Mouse (Mus musculus): ENCODE measurements at regions not wholly inside any gene's neighbourhood (a gene's known extent, or its start where the extent isn't known, plus 50 kb on each side); places are given as distances from the start of the nearest gene placed in this dataset.

GRCm38 (mm10) chr17:45928903-45929477 is 103.2 kb downstream of the Vegfa start:
- DNase-seq: no peak

GRCm38 (mm10) chr17:45928013-45928412 is 104.2 kb downstream of the Vegfa start:
- no peak for DNase-seq

- DNase-seq: peak; percentile 95
Observed at GRCm38 (mm10) chr17:45925845-45926244, 106.3 kb downstream of the Vegfa start.

- DNase-seq: no peak
Observed at GRCm38 (mm10) chr17:45924595-45924994, 107.6 kb downstream of the Vegfa start.

GRCm38 (mm10) chr17:45923217-45923730 is 108.9 kb downstream of the Vegfa start:
- no peak for DNase-seq

- no peak for DNase-seq
Observed at GRCm38 (mm10) chr17:45917647-45918046, 114.5 kb downstream of the Vegfa start.

- no peak for DNase-seq
Observed at GRCm38 (mm10) chr17:45916937-45917336, 115.2 kb downstream of the Vegfa start.

- DNase-seq: no peak
Observed at GRCm38 (mm10) chr17:45914706-45915240, 117.4 kb downstream of the Vegfa start.

- DNase-seq: no peak
Observed at GRCm38 (mm10) chr17:45914237-45914636, 117.9 kb downstream of the Vegfa start.

GRCm38 (mm10) chr17:45913671-45914070 is 118.5 kb downstream of the Vegfa start:
- no peak for DNase-seq

GRCm38 (mm10) chr17:45912165-45912564 is 120.0 kb downstream of the Vegfa start:
- DNase-seq: peak; percentile 90

- peak; percentile 98 for DNase-seq
Observed at GRCm38 (mm10) chr17:45911201-45911731, 120.9 kb downstream of the Vegfa start.

GRCm38 (mm10) chr17:45910245-45910644 is 121.9 kb downstream of the Vegfa start:
- DNase-seq: peak; percentile 90

- DNase-seq: no peak
Observed at GRCm38 (mm10) chr17:45907587-45907986, 124.6 kb downstream of the Vegfa start.

- DNase-seq: peak; percentile 91
Observed at GRCm38 (mm10) chr17:45905596-45905995, 126.6 kb downstream of the Vegfa start.

GRCm38 (mm10) chr17:45904251-45904650 is 127.9 kb downstream of the Vegfa start:
- DNase-seq: no peak

GRCm38 (mm10) chr17:45903294-45903693 is 128.9 kb downstream of the Vegfa start:
- DNase-seq: peak; percentile 97

- DNase-seq: no peak
Observed at GRCm38 (mm10) chr17:45902668-45903067, 129.5 kb downstream of the Vegfa start.

GRCm38 (mm10) chr17:45896922-45897302 is 135.3 kb downstream of the Vegfa start:
- DNase-seq: no peak

GRCm38 (mm10) chr17:45896142-45896921 is 135.8 kb downstream of the Vegfa start:
- no peak for DNase-seq

- no peak for DNase-seq
Observed at GRCm38 (mm10) chr17:45894166-45894565, 138.0 kb downstream of the Vegfa start.

GRCm38 (mm10) chr17:45893698-45894097 is 138.5 kb downstream of the Vegfa start:
- DNase-seq: no peak

- DNase-seq: no peak
Observed at GRCm38 (mm10) chr17:45893094-45893493, 139.1 kb downstream of the Vegfa start.

- peak; percentile 96 for DNase-seq
Observed at GRCm38 (mm10) chr17:45889451-45889850, 142.7 kb downstream of the Vegfa start.
